Mouse (Mus musculus) spleen, postnatal 4 days (tissue): ENCODE data around the gene Necap2.

Source experiments
- DNase-seq, 2 experiments: peaks; one replicate each; pipeline ENCODE4 v3.0.0; 2022; ENCODE audit warnings: low spot score in 2 of 2

Necap2 gene

GRCm38 (mm10) chr4:141074109-141074508, 4.0 kb downstream of the Necap2 start:
- peak in 1 of 2 experiments; percentile 45 for DNase-seq

DNA sequence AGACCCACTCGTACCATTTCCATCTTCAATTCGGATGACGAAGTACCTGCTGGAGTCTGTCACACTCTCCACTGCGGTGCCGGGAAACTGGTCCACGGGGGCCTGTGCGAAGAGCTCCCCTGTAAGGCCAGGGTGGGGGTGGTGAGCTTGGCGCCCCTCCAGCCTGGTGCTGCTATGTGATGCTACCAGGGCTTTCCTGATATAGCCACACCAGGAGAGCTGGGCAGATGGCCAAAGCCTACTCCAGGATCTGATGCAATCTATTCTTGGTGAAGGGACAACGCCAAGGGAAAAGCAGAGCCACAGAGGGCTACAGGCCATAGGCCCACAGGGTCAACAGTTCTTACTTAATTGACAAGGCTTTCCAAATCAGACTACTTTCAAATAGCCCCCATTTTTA, 4.5 kb downstream of the Necap2 start:
- DNase-seq: peak in 1 of 2 experiments; percentile 47

GRCm38 (mm10) chr4:141072502-141072901, 5.7 kb downstream of the Necap2 start:
- no peak for DNase-seq

GRCm38 (mm10) chr4:141069731-141070130, 8.4 kb downstream of the Necap2 start:
- DNase-seq: peak; percentile 67 to 86

DNA sequence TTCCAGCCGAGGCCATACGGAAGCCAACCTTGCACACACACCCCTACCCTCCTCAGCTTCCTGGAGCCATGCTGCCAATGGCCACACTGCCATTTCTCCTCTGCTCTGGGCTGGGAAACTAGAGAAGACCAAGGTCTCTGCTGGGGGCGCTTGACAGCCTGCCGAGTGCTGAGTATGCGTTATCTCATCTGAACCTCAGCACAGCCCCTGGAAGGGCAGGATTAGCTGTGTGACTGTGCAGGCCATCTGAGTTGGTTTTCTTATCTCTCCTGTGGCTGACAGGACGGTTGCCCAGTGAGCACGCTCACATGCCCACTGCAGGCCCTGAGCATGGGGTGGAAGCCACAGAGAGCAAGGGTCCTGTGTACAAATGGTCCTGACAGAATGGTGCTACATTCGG, 9.5 kb downstream of the Necap2 start:
- peak; percentile 41 to 69 for DNase-seq

- DNase-seq: no peak
These were observed 10.6 kb downstream of the Necap2 start for GRCm38 (mm10) chr4:141067516-141068046.

DNA sequence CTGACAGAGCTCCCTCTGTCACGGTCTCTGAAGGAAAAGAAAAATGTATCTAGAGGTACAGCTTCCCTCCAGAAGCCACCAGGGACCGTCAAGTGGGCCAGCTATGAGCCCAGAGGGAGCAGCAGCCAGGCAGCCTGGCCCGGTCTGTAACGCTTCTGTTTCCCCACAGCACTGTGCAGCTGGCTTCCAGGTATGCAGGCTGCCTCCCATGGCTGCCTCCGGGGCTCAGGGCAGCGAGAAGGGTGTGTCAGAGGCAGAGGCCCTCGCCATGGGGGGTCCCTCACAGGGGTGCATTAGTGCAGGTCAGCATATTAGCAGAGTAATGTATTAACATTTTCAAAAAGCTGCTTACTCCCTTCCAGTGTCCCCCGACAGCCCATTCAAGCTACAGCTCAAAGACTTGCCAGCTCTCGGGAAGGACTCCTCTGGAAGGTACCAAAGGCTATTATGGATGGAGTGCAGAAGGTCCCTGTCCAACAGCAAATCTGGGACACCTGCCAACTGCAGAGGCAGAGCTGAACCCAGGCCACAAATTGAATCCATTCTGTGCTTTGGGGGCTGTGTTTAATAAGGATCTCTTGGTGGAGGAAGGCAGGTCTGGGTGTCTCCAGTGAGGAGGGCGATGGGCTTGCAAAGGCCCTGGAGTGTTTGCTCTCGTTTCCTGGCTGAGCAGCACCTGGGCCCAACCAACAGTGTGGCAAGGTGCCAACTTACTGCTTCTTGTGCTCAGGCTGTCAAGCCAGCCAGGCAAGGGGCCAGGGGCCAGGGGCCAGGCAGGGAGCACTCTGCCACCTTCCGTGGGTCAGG, 11.2 kb downstream of the Necap2 start:
- DNase-seq: no peak

DNA sequence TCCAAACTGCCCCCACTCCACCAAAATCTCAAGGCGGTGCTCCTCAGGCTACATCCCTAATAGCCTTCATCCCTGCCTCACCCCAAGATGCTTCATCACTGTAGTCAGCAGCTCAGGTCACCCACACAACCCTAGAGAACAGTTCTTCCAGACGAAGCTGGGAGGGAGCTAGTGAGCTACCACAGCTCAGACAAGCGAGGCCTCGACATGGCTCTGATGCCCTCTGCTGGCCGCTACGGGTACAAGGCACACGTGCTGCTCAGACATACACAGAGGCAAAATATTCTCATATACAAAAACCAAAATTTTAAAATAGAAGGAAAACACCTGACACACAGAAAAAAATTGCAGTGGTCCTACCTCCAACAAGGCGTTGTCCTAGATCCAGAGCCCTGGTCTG, 13.0 kb downstream of the Necap2 start:
- peak; percentile 83 to 93 for DNase-seq

DNA sequence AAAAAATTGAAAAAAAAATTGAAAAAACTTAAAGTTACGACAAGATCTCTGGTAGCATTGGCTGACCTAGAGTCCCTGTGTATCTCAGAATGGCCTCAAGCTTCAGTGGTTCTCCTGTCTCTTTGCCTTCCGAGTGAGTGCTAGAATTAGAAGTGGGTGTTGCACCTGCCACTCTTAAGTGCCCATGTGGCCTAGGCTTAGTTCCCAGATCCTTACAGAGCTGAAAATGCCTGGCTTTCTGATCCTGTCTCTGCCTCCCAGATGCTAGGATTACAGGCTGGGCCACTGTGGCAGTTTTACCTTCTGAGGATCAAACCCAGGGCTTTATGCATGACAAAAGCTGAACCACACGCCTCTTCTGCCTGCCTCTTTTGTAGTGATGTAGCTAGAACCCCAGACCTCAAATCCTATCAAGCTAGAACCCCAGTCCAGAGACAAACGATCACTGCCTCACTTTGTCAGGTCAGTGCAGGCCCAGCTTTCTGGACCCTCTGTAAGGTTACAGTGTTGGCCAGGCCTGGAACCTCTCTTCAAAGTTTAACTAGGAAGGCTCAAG, 14.0 kb downstream of the Necap2 start:
- DNase-seq: no peak

DNA sequence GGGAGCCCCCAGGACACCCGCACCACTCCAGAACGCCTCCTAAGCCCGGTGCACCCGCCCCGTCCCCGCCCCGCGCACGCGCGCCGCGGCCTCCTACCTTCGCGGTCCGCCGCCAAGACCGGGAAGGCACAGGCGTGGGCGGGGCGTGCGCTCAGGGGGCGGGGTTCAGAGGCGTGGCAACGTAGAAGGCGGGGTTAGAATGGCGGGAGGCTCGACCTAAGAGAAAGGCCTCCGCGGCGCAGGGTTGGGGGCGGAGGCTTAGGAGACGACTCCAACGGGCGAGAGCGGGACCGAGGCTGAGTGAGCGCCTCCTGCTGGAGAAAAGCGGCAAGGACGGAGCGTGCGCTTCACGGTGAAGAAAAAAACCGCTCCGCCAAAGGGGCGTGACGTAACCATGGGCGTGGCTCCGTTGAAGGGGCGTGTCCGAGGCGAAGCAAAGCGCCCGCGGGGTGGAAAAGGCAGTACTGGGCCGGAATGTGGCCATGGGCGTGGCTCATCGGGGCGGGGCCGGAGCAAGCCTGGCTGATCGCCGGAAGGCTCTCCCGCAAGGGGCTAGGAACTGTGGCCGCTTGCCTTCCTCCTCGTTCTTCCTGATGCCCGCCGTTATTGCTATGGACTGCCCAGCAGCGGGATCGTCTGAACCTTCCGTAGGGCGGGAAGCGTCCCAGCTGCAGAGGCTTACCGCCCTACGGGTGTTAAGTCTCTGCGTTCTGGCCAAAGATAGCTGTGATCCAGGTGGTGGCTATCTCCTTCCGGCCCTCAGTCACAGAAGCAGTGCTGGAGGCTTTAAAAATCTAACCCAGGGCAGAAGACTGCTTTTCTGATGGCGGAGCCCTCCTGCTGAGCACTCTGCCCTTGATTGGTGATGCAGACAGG, 17.5 kb downstream of the Necap2 start, which contains the start of gene Crocc:
Gene Crocc, minus strand, starts transcription at position 125 of the 876 bp plus-strand sequence.
- DNase-seq: peak; percentile 100

- no peak for DNase-seq
These were observed 18.3 kb downstream of the Necap2 start for GRCm38 (mm10) chr4:141059616-141060425.

DNA sequence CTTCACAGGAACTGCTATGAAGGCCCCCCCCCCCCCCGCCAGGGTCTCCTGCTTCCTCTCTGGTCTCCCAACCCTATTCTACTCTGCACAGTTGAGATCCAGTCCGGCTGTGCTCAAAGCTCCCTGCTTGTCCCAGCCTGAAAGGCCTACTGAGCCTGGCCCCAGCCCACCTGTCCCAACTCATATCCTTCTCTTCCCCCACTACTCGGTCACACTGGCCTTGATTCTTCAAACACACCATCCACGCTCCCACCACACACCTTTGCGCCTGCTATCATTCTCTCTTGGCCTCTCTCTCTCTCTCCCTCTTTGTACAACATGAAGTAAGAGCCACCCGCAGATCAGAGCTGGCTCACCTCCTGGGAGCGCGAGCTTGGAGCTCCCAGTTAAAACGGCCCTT, 19.3 kb downstream of the Necap2 start:
- DNase-seq: no peak

- no peak for DNase-seq
These were observed 21.2 kb downstream of the Necap2 start for GRCm38 (mm10) chr4:141056970-141057369.

DNA sequence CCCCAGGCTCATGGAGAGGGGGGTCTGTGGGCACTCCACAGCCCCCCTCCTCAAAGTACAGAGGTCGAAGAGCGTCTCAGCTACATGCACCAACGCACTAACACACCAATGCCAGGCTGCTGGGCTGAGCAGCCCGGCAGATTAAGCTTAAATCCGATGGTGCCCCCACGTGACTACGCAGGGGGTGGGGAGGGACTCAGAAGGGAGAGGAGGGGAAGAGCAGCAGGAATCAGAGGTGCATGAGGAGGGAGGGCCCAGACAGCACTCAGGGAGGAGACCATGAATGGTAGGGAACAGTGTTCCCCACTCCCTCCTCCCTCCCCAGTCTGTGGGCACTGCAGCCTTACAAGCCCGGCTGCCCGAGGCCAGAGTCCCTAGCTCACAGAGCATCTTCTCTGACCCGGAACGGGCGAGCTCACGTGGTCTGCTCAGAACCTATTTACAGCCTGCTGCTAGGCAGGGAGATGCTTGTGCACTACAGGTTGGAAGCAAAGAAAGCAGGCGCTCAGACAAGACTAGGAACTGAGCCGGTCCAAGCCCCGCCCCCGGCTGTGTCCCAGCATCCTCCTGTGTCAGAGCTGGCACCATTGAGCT, 24.5 kb downstream of the Necap2 start:
- DNase-seq: no peak

GRCm38 (mm10) chr4:141053138-141053537, 25.0 kb downstream of the Necap2 start:
- DNase-seq: no peak

GRCm38 (mm10) chr4:141052442-141052841, 25.7 kb downstream of the Necap2 start:
- no peak for DNase-seq

DNA sequence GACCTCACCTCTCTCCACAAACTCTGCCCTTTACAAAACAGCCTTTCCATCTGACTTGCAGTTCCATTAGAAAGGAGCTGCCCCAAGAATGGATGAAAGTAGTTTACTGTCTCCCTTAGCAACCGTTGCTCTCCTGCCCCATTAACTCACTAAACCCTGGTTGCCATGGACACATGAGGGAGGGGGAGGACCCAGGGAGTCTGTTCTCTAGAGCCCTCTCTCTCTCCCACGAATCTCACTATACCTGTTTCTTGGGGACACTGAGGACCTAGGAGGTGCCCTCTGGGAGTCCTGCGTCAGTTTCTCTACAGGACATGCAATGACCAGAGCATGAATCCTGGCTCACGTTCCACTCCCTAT, 28.7 kb downstream of the Necap2 start:
- no peak for DNase-seq

DNA sequence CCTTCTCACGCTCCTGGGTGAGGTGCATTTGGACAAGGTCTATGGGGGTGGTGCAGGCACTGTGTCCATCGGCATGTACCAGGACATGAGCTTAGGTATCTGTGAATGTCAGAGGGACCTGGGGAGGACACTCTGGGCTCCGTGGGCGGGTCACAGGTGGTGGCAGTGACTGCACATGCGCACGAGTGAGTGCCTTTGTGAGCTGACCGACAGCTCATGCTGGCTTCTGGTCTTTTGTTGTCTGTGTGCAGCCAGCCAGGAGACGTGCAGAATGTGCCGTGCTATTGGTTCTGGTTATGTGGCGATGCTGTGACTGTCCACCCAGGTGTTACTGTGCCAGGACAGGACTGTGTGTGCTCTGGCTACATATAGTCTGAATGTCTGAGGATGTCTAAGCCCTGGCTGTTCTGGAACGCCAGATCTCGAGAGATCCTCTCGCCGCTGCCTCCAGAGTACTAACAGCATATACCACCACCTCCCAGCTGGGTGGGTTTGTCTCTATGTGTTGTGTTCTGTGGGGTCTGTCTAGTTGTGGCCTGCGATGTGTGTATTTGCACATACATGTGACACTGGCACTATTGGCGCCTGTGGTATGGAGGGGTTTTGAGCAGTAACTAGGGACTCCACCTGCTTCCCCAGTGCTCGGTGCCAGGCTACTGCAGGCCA, 29.2 kb downstream of the Necap2 start:
- no peak for DNase-seq

- peak; percentile 46 to 79 for DNase-seq
These were observed 33.3 kb downstream of the Necap2 start for GRCm38 (mm10) chr4:141044816-141045215.

DNA sequence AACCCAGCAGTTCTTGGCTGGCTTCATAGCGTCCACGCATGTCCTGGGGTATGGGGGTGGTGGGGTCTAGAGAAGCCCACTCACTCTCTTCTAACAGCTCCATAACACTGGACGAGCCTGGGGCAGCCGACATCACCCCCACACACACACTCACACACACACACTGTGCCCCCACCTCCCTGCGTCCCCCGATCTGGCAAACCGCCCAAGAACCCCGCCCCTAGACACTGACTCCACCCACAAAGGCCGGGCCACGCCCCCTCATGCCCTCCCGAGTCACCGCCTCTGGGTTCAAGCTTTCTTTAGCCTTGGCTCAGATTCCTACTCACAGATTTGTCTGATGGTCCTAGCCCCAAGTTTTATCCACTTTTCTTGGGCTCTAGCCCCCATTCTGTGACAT, 37.0 kb downstream of the Necap2 start:
- DNase-seq: peak in 1 of 2 experiments; percentile 38
